Comparison of ENCODE assay signal across 8 mouse cellular contexts in genomic region chr19:40894071-40894506, GRCm38 (mm10). TPM values are rescaled to one million over a fixed set of nuclear protein-coding genes. Genes with fewer than 3 reads are reported as not detected.
DNase-seq lines count a peak whose midpoint lies in the region; ATAC-seq and TF ChIP-seq lines count a peak whose summit lies in the region.

No protein-coding gene starts in this region.

- H3K9ac ChIP-seq in liver, embryonic 13.5 days, result peak overlapping the region; percentile 78

- peak overlapping the region; percentile 82 for H3K4me2 ChIP-seq in liver, embryonic 13.5 days

- H3K4me3 ChIP-seq in gastrocnemius, adult 2 months, result peak overlapping the region; percentile 76
- peak overlapping the region; percentile 78 for H3K4me3 ChIP-seq in spleen, adult 2 months (ENCODE audit: extremely low read depth, insufficient read depth, insufficient read length)
- peak overlapping the region; percentile 79 for H3K4me3 ChIP-seq in liver, embryonic 13.5 days (replicated peaks)

- WGBS in spleen, adult 2 months, result 72% methylated on average over 21 of the region's 21 CpGs
- WGBS in liver, embryonic 13.5 days (ENCODE audit: insufficient replicate concordance), result 52% methylated on average over 21 of the region's 21 CpGs

- H3K27me3 ChIP-seq in spleen, adult 2 months (ENCODE audit: control insufficient read depth, insufficient read depth, low read length), result no peaks in the 10 kb centered on the region
- peaks cover 29% of the 10 kb centered on the region for H3K27me3 ChIP-seq in liver, embryonic 13.5 days

- H3K9me3 ChIP-seq in liver, embryonic 13.5 days (replicated peaks), result no peaks in the 10 kb centered on the region

- no peak for TF ChIP-seq CTCF in gastrocnemius, adult 2 months (IDR thresholded peaks at IDR 0.05)
- no peak for TF ChIP-seq CTCF in spleen, adult 2 months (IDR thresholded peaks at IDR 0.05; ENCODE audit: extremely low read depth, insufficient read depth, insufficient read length, insufficient replicate concordance)

- peak; percentile 32 for ATAC-seq in liver, embryonic 13.5 days (ENCODE audit: low read depth)

- peak overlapping the region; percentile 90 for H3K27ac ChIP-seq in gastrocnemius, adult 2 months
- H3K27ac ChIP-seq in spleen, adult 2 months (ENCODE audit: insufficient read depth, low read length), result peak overlapping the region; percentile 96
- peak overlapping the region; percentile 83 for H3K27ac ChIP-seq in liver, embryonic 13.5 days

- no peak for DNase-seq in gastrocnemius, adult 2 months
- DNase-seq in gastrocnemius, postnatal 25 days, result no peak
- DNase-seq in spleen, adult 2 months (ENCODE audit: low read depth in 1 of 2, low spot score in 2 of 2), result no peak
- DNase-seq in spleen, postnatal 4 days (ENCODE audit: low spot score in 2 of 2), result no peak
- DNase-seq in liver, embryonic 13.5 days, result no peak
- DNase-seq in testis, postnatal 14 days (ENCODE audit: low spot score), result peak; percentile 84
- DNase-seq in left cerebral cortex, adult 18-20 months (ENCODE audit: low spot score in 2 of 2), result no peak
- no peak for DNase-seq in embryo, embryonic 11 days

- H3K4me1 ChIP-seq in spleen, adult 2 months (ENCODE audit: control insufficient read depth, insufficient read depth, insufficient read length), result no peaks in the 10 kb centered on the region
- peaks cover 7% of the 10 kb centered on the region for H3K4me1 ChIP-seq in liver, embryonic 13.5 days (replicated peaks)

- H3K36me3 ChIP-seq in spleen, adult 2 months (ENCODE audit: control insufficient read depth, insufficient read depth, low read length), result peaks cover 2% of the 10 kb centered on the region
- no peaks in the 10 kb centered on the region for H3K36me3 ChIP-seq in liver, embryonic 13.5 days

- intact Hi-C loops in gastrocnemius, adult 2 months (cut with DNase I), result loop anchor here (1.0 kb wide), 1 partner anchor 21 kb away; no protein-coding TSS in a partner anchor

- TF ChIP-seq POLR2A in spleen, adult 2 months (IDR thresholded peaks at IDR 0.05; ENCODE audit: low read depth, low read length), result no peak

RNA-seq across cellular contexts. Expression of gene Zfp518a, which starts 0.4 kb away (rescaled TPM):
- total RNA-seq in gastrocnemius, adult 2 months (2021), result 1 to 10 TPM; 5.2 to 5.6 TPM
- total RNA-seq in gastrocnemius, postnatal 25 days (2021), result 1 to 10 TPM; 3.1 to 3.8 TPM
- polyA plus RNA-seq in spleen, adult 2 months (2012; rRNA removed), result 0.58 and 0.69 TPM in 2 replicates
- polyA plus RNA-seq in liver, embryonic 13.5 days (2015; fragmentation: Nextera tagmentation; extraction: Ambion mirVana), result 3.3 and 4.8 TPM in 2 replicates
- 1 to 10 TPM; 6.7 to 7.2 TPM for total RNA-seq in left cerebral cortex, adult 18-20 months (2021)
